Mouse (Mus musculus) testis, adult 2 months (tissue): ENCODE measurements around the gene Ddx39. TPM values are rescaled to one million over a fixed set of nuclear protein-coding genes. Genes with fewer than 3 reads are reported as not detected.

Experiments
- H3K27ac ChIP-seq: fragments of 200-500 bp; 2 replicates; pipeline ENCODE4 v1.5.1; 2012; ENCODE audit warnings: low read depth, low read length; ENCODE audit not compliant: control insufficient read depth, insufficient read depth
- H3K27me3 ChIP-seq: fragments of 200-500 bp; 2 replicates; pipeline ENCODE4 v1.6.1; 2012; ENCODE audit warnings: mild to moderate bottlenecking, low read length, moderate library complexity; ENCODE audit not compliant: control insufficient read depth, insufficient read depth
- H3K36me3 ChIP-seq: fragments of 200-500 bp; 2 replicates; pipeline ENCODE4 v1.6.1; 2012; ENCODE audit warnings: mild to moderate bottlenecking, low read length; ENCODE audit not compliant: control insufficient read depth, insufficient read depth
- H3K4me1 ChIP-seq: fragments of 200-500 bp; 2 replicates; pipeline ENCODE4 v1.6.1; 2012; ENCODE audit warnings: low read length; ENCODE audit not compliant: control insufficient read depth, insufficient read depth
- H3K4me3 ChIP-seq: fragments of 200-500 bp; 2 replicates; pipeline ENCODE4 v1.5.1; 2012; ENCODE audit warnings: low read depth, mild to moderate bottlenecking, low read length, moderate library complexity, mixed read lengths; ENCODE audit not compliant: control insufficient read depth
- CTCF ChIP-seq: fragments of 200-500 bp; IDR thresholded peaks from 2 replicates; pipeline ENCODE4 v1.5.1; 2012; ENCODE audit warnings: low read depth, mild to moderate bottlenecking, inconsistent platforms, low read length, moderate library complexity; ENCODE audit not compliant: control insufficient read depth, insufficient read depth, insufficient replicate concordance
- POLR2A ChIP-seq: fragments of 200-500 bp; IDR thresholded peaks from 2 replicates; pipeline ENCODE4 v1.6.1; 2012; ENCODE audit warnings: low read depth, mild to moderate bottlenecking, inconsistent platforms, low read length, moderate library complexity; ENCODE audit not compliant: control insufficient read depth
- polyA plus RNA-seq: library from polyadenylated mRNA; depleted of rRNA; stranded (reverse); fragments of >200 nt; gene quantifications from 2 replicates; pipeline ENCODE4 v1.2.3, GENCODE M21; 2012; rRNA removed

Ddx39 gene
- 101 and 105 TPM in 2 replicates for polyA plus RNA-seq

- H3K36me3 ChIP-seq, result no peaks in the 10 kb centered on the region
- peaks cover 5% of the 10 kb centered on the region for H3K4me1 ChIP-seq
- peak; percentile 86 for TF ChIP-seq POLR2A
- TF ChIP-seq CTCF, result no peak
Measured at GRCm38 (mm10) chr8:83715031-83715690, at the start of gene Ddx39. Gene Ddx39, plus strand, starts transcription at chr8:83715177.

GRCm38 (mm10) chr8:83665969-83666865, 48.8 kb upstream of the Ddx39 start, which contains the start of gene Ptger1:
Gene Ptger1, plus strand, starts transcription at chr8:83666678.
- H3K36me3 ChIP-seq, result no peaks in the 10 kb centered on the region
- H3K4me3 ChIP-seq, result no peak within 1 kb of the TSS
- no peaks in the 10 kb centered on the region for H3K27me3 ChIP-seq
- TF ChIP-seq POLR2A (no peak), CTCF (no peak)
- H3K27ac ChIP-seq, result no peak within 1 kb of the TSS
- peaks cover 28% of the 10 kb centered on the region for H3K4me1 ChIP-seq

More at GRCm38 (mm10) chr8:83715031-83715690, at the start of gene Ddx39:
- Histone ChIP-seq H3K27me3 (no peaks in the 10 kb centered on the region), H3K27ac (peak within 1 kb of the TSS; percentile 94), H3K4me3 (peak within 1 kb of the TSS; percentile 92)

GRCm38 (mm10) chr8:83666866-83667234, 48.1 kb upstream of the Ddx39 start:
- Histone ChIP-seq H3K27me3 (no peaks in the 10 kb centered on the region), H3K27ac (no peak overlapping the region), H3K4me1 (peaks cover 26% of the 10 kb centered on the region), H3K36me3 (no peaks in the 10 kb centered on the region), H3K4me3 (no peak overlapping the region)
- TF ChIP-seq CTCF (no peak), POLR2A (no peak)

GRCm38 (mm10) chr8:83667526-83667925, 47.5 kb upstream of the Ddx39 start:
- Histone ChIP-seq H3K27me3 (no peaks in the 10 kb centered on the region), H3K36me3 (no peaks in the 10 kb centered on the region), H3K27ac (no peak overlapping the region), H3K4me1 (peaks cover 20% of the 10 kb centered on the region), H3K4me3 (no peak overlapping the region)
- TF ChIP-seq POLR2A (no peak), CTCF (no peak)

GRCm38 (mm10) chr8:83668010-83668916, 46.7 kb upstream of the Ddx39 start:
- Histone ChIP-seq H3K36me3 (no peaks in the 10 kb centered on the region), H3K4me3 (peak overlapping the region; percentile 59), H3K27me3 (no peaks in the 10 kb centered on the region), H3K27ac (no peak overlapping the region), H3K4me1 (peaks cover 20% of the 10 kb centered on the region)
- peak; percentile 56; the same call in 1 of the 2 replicates for TF ChIP-seq CTCF
- no peak for TF ChIP-seq POLR2A

GRCm38 (mm10) chr8:83669013-83669412, 46.0 kb upstream of the Ddx39 start:
- Histone ChIP-seq H3K27me3 (no peaks in the 10 kb centered on the region), H3K4me3 (no peak overlapping the region), H3K36me3 (no peaks in the 10 kb centered on the region), H3K27ac (no peak overlapping the region), H3K4me1 (peaks cover 20% of the 10 kb centered on the region)
- no peak for TF ChIP-seq CTCF
- TF ChIP-seq POLR2A, result no peak
